Mouse (Mus musculus): ENCODE data around the gene Ror1. TPM values are rescaled to one million over a fixed set of nuclear protein-coding genes. Genes with fewer than 3 reads are reported as not detected.

Ror1 gene
- polyA plus RNA-seq, 1 experiment from 2014 or later, result 6.9 TPM

GRCm38 (mm10) chr4:100201322-100201721 is 105.7 kb downstream of the Ror1 start:
- Histone ChIP-seq H3K9ac (ENCODE audit: low read length) (no peak overlapping the region), H3K4me3 (ENCODE audit: low read depth, low read length) (no peak overlapping the region), H3K36me3 (ENCODE audit: control insufficient read depth, insufficient read depth, low read length) (no peaks in the 10 kb centered on the region), H3K27ac (ENCODE audit: low read depth, low read length) (no peak overlapping the region), H3K4me2 (ENCODE audit: low read depth) (no peak overlapping the region), H3K9me3 (ENCODE audit: control insufficient read depth, low read length) (no peaks in the 10 kb centered on the region), H3K27me3 (ENCODE audit: control insufficient read depth, insufficient read depth, low read length) (no peaks in the 10 kb centered on the region), H3K4me1 (ENCODE audit: control insufficient read depth, insufficient read depth, low read length) (no peaks in the 10 kb centered on the region)
- DNase-seq (ENCODE audit: low spot score) (peak; percentile 16), ATAC-seq (ENCODE audit: insufficient read depth, low FRiP score, low TSS enrichment) (no peak)
- 23% methylated on average over 2 of the region's 2 CpGs for WGBS

- no peak for ATAC-seq (ENCODE audit: insufficient read depth, low FRiP score, low TSS enrichment)
- no peak for DNase-seq (ENCODE audit: low spot score)
- WGBS, result 72% methylated on average over 5 of the region's 5 CpGs
- H3K4me1 ChIP-seq (ENCODE audit: control insufficient read depth, insufficient read depth, low read length), result no peaks in the 10 kb centered on the region
- H3K9ac ChIP-seq (ENCODE audit: low read length), result no peak overlapping the region
- H3K4me3 ChIP-seq (ENCODE audit: low read depth, low read length), result no peak overlapping the region
- H3K27me3 ChIP-seq (ENCODE audit: control insufficient read depth, insufficient read depth, low read length), result no peaks in the 10 kb centered on the region
- H3K27ac ChIP-seq (ENCODE audit: low read depth, low read length), result no peak overlapping the region
- no peak overlapping the region for H3K4me2 ChIP-seq (ENCODE audit: low read depth)
- H3K9me3 ChIP-seq (ENCODE audit: control insufficient read depth, low read length), result no peaks in the 10 kb centered on the region
- H3K36me3 ChIP-seq (ENCODE audit: control insufficient read depth, insufficient read depth, low read length), result no peaks in the 10 kb centered on the region
These were observed 107.5 kb downstream of the Ror1 start for GRCm38 (mm10) chr4:100203066-100203465.

- H3K9ac ChIP-seq (ENCODE audit: low read length), result no peak overlapping the region
- no peak overlapping the region for H3K4me2 ChIP-seq (ENCODE audit: low read depth)
- DNase-seq (ENCODE audit: low spot score), result peak; percentile 19
- H3K4me3 ChIP-seq (ENCODE audit: low read depth, low read length), result no peak overlapping the region
- no peaks in the 10 kb centered on the region for H3K36me3 ChIP-seq (ENCODE audit: control insufficient read depth, insufficient read depth, low read length)
- H3K4me1 ChIP-seq (ENCODE audit: control insufficient read depth, insufficient read depth, low read length), result no peaks in the 10 kb centered on the region
- no peak for ATAC-seq (ENCODE audit: insufficient read depth, low FRiP score, low TSS enrichment)
- H3K27ac ChIP-seq (ENCODE audit: low read depth, low read length), result no peak overlapping the region
- H3K27me3 ChIP-seq (ENCODE audit: control insufficient read depth, insufficient read depth, low read length), result no peaks in the 10 kb centered on the region
- no peaks in the 10 kb centered on the region for H3K9me3 ChIP-seq (ENCODE audit: control insufficient read depth, low read length)
- 54% methylated on average over 5 of the region's 5 CpGs for WGBS
These were observed 108.1 kb downstream of the Ror1 start for GRCm38 (mm10) chr4:100203688-100204087.

DNA sequence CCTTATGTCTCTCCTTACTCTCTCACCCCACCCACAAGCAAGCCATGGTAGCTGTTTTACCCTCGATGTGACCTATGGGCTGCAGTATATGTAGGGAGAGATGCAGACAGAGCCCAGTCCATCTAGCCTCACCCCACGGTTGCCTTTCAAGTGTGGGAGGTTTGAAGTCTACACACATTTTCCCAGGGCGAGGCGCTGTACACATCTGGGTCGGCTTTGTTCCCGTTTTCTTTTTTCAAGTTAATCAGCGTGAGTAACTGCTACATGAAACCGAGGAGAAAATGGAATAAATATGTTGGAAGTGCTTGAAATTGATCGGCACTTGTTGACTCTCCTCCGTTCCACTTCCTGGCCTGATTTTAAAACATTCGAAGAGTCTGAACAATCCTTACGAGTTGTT is 108.8 kb downstream of the Ror1 start:
- DNase-seq (ENCODE audit: low spot score) (no peak), ATAC-seq (ENCODE audit: insufficient read depth, low FRiP score, low TSS enrichment) (no peak)
- Histone ChIP-seq H3K4me1 (ENCODE audit: control insufficient read depth, insufficient read depth, low read length) (no peaks in the 10 kb centered on the region), H3K27me3 (ENCODE audit: control insufficient read depth, insufficient read depth, low read length) (no peaks in the 10 kb centered on the region), H3K9me3 (ENCODE audit: control insufficient read depth, low read length) (no peaks in the 10 kb centered on the region), H3K36me3 (ENCODE audit: control insufficient read depth, insufficient read depth, low read length) (no peaks in the 10 kb centered on the region), H3K4me2 (ENCODE audit: low read depth) (no peak overlapping the region), H3K4me3 (ENCODE audit: low read depth, low read length) (no peak overlapping the region), H3K9ac (ENCODE audit: low read length) (no peak overlapping the region), H3K27ac (ENCODE audit: low read depth, low read length) (no peak overlapping the region)
- 70% methylated on average over 12 of the region's 12 CpGs for WGBS

DNA sequence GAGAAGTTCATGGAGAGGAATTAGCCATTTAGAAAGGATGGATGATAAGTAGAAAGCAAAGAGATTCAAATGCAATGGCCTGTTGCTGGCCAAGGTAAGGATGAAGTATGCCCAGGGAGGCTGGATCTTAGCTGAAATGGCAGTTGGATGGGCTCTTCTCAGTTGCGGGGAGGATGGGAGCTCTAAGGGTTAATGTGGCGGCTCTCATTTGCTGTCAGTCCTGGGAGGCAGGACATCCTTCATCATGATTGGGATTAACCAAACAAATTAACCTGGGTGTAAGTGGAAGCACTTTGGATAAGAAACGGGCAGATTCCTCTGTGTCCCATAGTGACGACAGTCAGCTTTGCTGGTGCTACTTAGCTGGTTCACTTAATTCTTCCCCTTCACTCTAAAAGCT is 112.5 kb downstream of the Ror1 start:
- Histone ChIP-seq H3K4me1 (ENCODE audit: control insufficient read depth, insufficient read depth, low read length) (no peaks in the 10 kb centered on the region), H3K4me3 (ENCODE audit: low read depth, low read length) (no peak overlapping the region), H3K27me3 (ENCODE audit: control insufficient read depth, insufficient read depth, low read length) (no peaks in the 10 kb centered on the region), H3K9ac (ENCODE audit: low read length) (no peak overlapping the region), H3K4me2 (ENCODE audit: low read depth) (no peak overlapping the region), H3K27ac (ENCODE audit: low read depth, low read length) (no peak overlapping the region), H3K9me3 (ENCODE audit: control insufficient read depth, low read length) (no peaks in the 10 kb centered on the region), H3K36me3 (ENCODE audit: control insufficient read depth, insufficient read depth, low read length) (no peaks in the 10 kb centered on the region)
- DNase-seq (ENCODE audit: low spot score) (no peak), ATAC-seq (ENCODE audit: insufficient read depth, low FRiP score, low TSS enrichment) (no peak)
- 77% methylated on average over 4 of the region's 4 CpGs for WGBS

GRCm38 (mm10) chr4:100209106-100209505 is 113.5 kb downstream of the Ror1 start:
- 73% methylated on average over 4 of the region's 4 CpGs for WGBS
- H3K36me3 ChIP-seq (ENCODE audit: control insufficient read depth, insufficient read depth, low read length), result no peaks in the 10 kb centered on the region

GRCm38 (mm10) chr4:100211331-100211730 is 115.7 kb downstream of the Ror1 start:
- Histone ChIP-seq H3K4me2 (ENCODE audit: low read depth) (no peak overlapping the region), H3K27me3 (ENCODE audit: control insufficient read depth, insufficient read depth, low read length) (no peaks in the 10 kb centered on the region), H3K4me1 (ENCODE audit: control insufficient read depth, insufficient read depth, low read length) (no peaks in the 10 kb centered on the region), H3K9me3 (ENCODE audit: control insufficient read depth, low read length) (no peaks in the 10 kb centered on the region), H3K27ac (ENCODE audit: low read depth, low read length) (no peak overlapping the region), H3K9ac (ENCODE audit: low read length) (no peak overlapping the region), H3K36me3 (ENCODE audit: control insufficient read depth, insufficient read depth, low read length) (no peaks in the 10 kb centered on the region), H3K4me3 (ENCODE audit: low read depth, low read length) (no peak overlapping the region)
- 81% methylated on average over 4 of the region's 4 CpGs for WGBS
- no peak for ATAC-seq (ENCODE audit: insufficient read depth, low FRiP score, low TSS enrichment)
- no peak for DNase-seq (ENCODE audit: low spot score)

More at GRCm38 (mm10) chr4:100209106-100209505, 113.5 kb downstream of the Ror1 start:
- Histone ChIP-seq H3K4me2 (ENCODE audit: low read depth) (no peak overlapping the region), H3K4me1 (ENCODE audit: control insufficient read depth, insufficient read depth, low read length) (no peaks in the 10 kb centered on the region), H3K27me3 (ENCODE audit: control insufficient read depth, insufficient read depth, low read length) (no peaks in the 10 kb centered on the region), H3K9ac (ENCODE audit: low read length) (no peak overlapping the region), H3K27ac (ENCODE audit: low read depth, low read length) (no peak overlapping the region), H3K4me3 (ENCODE audit: low read depth, low read length) (no peak overlapping the region), H3K9me3 (ENCODE audit: control insufficient read depth, low read length) (no peaks in the 10 kb centered on the region)
- ATAC-seq (ENCODE audit: insufficient read depth, low FRiP score, low TSS enrichment) (no peak), DNase-seq (ENCODE audit: low spot score) (no peak)

GRCm38 (mm10) chr4:100214324-100215215 is 119.0 kb downstream of the Ror1 start:
- Histone ChIP-seq H3K4me1 (ENCODE audit: control insufficient read depth, insufficient read depth, low read length) (no peaks in the 10 kb centered on the region), H3K27ac (ENCODE audit: low read depth, low read length) (no peak overlapping the region), H3K9ac (ENCODE audit: low read length) (no peak overlapping the region), H3K27me3 (ENCODE audit: control insufficient read depth, insufficient read depth, low read length) (no peaks in the 10 kb centered on the region), H3K4me2 (ENCODE audit: low read depth) (no peak overlapping the region), H3K36me3 (ENCODE audit: control insufficient read depth, insufficient read depth, low read length) (no peaks in the 10 kb centered on the region), H3K4me3 (ENCODE audit: low read depth, low read length) (no peak overlapping the region), H3K9me3 (ENCODE audit: control insufficient read depth, low read length) (no peaks in the 10 kb centered on the region)
- no peak for ATAC-seq (ENCODE audit: insufficient read depth, low FRiP score, low TSS enrichment)
- DNase-seq (ENCODE audit: low spot score), result peak; percentile 37
- 52% methylated on average over 13 of the region's 13 CpGs for WGBS

GRCm38 (mm10) chr4:100216587-100216986 is 121.0 kb downstream of the Ror1 start:
- no peak for DNase-seq (ENCODE audit: low spot score)
- Histone ChIP-seq H3K36me3 (ENCODE audit: control insufficient read depth, insufficient read depth, low read length) (no peaks in the 10 kb centered on the region), H3K4me1 (ENCODE audit: control insufficient read depth, insufficient read depth, low read length) (no peaks in the 10 kb centered on the region), H3K27me3 (ENCODE audit: control insufficient read depth, insufficient read depth, low read length) (no peaks in the 10 kb centered on the region), H3K4me2 (ENCODE audit: low read depth) (no peak overlapping the region), H3K27ac (ENCODE audit: low read depth, low read length) (no peak overlapping the region), H3K9me3 (ENCODE audit: control insufficient read depth, low read length) (no peaks in the 10 kb centered on the region), H3K9ac (ENCODE audit: low read length) (no peak overlapping the region), H3K4me3 (ENCODE audit: low read depth, low read length) (no peak overlapping the region)
- no peak for ATAC-seq (ENCODE audit: insufficient read depth, low FRiP score, low TSS enrichment)
- WGBS, result 63% methylated on average over 3 of the region's 3 CpGs

Data from neural tube, embryonic 11.5 days (tissue).